Mouse (Mus musculus): Measurements from ENCODE around the gene Acbd6. TPM values are rescaled to one million over a fixed set of nuclear protein-coding genes. Genes with fewer than 3 reads are reported as not detected.
A peak's percentile ranks its signal among the peaks of the same experiment; 100 is the strongest.

The Acbd6 gene
- polyA plus RNA-seq, 1 experiment from 2014 or later = 91.8 TPM

DNA sequence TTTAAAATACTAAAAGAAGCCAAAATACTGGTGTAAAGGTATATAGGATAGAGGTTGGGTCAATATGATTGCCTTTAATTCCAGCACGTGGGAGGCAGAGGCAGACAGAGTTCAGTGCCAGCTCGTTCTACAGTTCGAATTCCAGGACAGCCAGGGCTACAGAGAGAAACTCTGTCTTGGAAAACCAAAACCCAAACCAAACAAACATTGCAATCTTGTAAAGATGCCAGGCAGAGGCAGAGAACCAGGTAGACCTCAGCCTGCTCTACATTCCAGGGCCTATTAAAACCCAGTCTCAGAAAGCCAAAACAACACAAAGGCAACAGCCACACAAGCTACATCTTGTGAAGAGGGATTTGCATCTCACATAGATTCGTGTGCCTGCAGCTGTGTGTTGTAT is 11.4 kb downstream of the Acbd6 start:
- Histone ChIP-seq H3K36me3 (ENCODE audit: control insufficient read depth, insufficient read depth, low read length) (peaks cover 22% of the 10 kb centered on the region), H3K4me1 (ENCODE audit: control insufficient read depth, insufficient read depth, low read length) (no peaks in the 10 kb centered on the region), H3K27ac (replicated peaks; ENCODE audit: low read depth, low read length) (no peak overlapping the region), H3K9me3 (ENCODE audit: control insufficient read depth, low read length) (0 out of 2 replicates have a peak, but pooled peaks cover 5% of the 10 kb centered on the region), H3K9ac (replicated peaks; ENCODE audit: low read length) (no peak overlapping the region), H3K27me3 (ENCODE audit: control insufficient read depth, insufficient read depth, low read length) (no peaks in the 10 kb centered on the region), H3K4me2 (ENCODE audit: low read length) (no peak overlapping the region), H3K4me3 (replicated peaks; ENCODE audit: low read depth, low read length) (no peak overlapping the region)
- WGBS = 92% methylated on average over 4 of the region's 4 CpGs
- no peak for DNase-seq
- ATAC-seq (ENCODE audit: low FRiP score, low TSS enrichment) = no peak

DNA sequence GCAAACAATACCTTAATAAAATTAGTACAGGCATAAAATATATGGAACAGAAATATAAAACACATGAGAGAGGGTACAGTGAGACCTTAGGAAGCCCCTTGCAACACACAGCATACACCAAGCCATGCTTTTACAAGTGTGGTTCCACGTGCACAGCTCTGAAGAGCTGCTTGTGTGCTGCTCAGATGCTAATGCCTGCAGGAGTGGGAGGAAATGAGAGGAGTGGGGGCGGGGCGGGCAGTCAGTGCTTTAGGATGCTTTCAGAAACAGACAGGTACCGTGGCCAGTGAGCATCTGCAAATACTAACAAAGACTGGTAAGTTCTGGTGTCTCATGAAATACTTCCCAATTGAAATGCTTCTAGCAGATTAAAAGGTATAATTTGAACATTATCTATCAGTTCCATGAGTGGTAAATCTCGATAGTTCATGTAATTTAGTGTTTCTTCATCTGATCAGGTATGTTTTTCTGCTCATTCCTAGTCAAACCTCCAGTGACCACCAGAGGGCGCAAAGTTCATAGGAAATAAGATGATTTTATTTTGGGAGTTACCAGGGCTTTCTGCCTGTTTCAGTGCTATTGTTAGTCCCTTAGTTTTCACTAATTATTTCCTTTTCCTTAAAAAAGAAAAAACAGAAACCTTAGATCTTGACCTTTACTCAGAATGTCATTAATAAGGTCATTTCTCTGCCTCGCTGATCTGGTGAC is 17.2 kb downstream of the Acbd6 start:
- ATAC-seq (ENCODE audit: low FRiP score, low TSS enrichment) = no peak
- no peak overlapping the region for H3K4me2 ChIP-seq (ENCODE audit: low read length)
- H3K4me1 ChIP-seq (ENCODE audit: control insufficient read depth, insufficient read depth, low read length) = no peaks in the 10 kb centered on the region
- no peaks in the 10 kb centered on the region for H3K27me3 ChIP-seq (ENCODE audit: control insufficient read depth, insufficient read depth, low read length)
- WGBS = 34% methylated on average over 7 of the region's 7 CpGs
- H3K9me3 ChIP-seq (ENCODE audit: control insufficient read depth, low read length) = no peaks in the 10 kb centered on the region
- peak; percentile 94 for DNase-seq
- no peak overlapping the region for H3K9ac ChIP-seq (replicated peaks; ENCODE audit: low read length)
- H3K36me3 ChIP-seq (ENCODE audit: control insufficient read depth, insufficient read depth, low read length) = peaks cover 8% of the 10 kb centered on the region; the same call in 1 of the 2 replicates
- no peak overlapping the region for H3K4me3 ChIP-seq (replicated peaks; ENCODE audit: low read depth, low read length)
- H3K27ac ChIP-seq (replicated peaks; ENCODE audit: low read depth, low read length) = no peak overlapping the region

DNA sequence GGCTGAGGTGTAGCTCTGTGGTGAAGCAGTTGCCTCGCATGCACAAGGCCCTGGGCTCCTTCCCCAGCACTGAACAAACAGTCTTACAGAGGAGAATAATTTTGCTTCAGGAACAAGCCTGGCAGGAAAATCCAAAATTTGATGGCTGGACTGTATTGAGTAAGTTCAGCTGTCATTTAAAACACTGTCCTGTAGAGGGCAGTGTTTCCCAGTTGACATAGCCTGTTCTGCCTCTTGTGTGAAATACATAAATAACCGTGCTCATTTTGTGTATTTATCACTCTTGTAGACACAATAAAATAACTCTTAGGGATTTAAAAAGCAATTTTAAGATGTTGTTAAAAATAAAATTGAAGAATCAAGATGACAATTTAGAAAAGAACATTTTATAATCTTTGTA is 18.5 kb downstream of the Acbd6 start:
- WGBS = 24% methylated on average over 2 of the region's 2 CpGs
- Histone ChIP-seq H3K4me3 (replicated peaks; ENCODE audit: low read depth, low read length) (no peak overlapping the region), H3K4me2 (ENCODE audit: low read length) (no peak overlapping the region), H3K9ac (replicated peaks; ENCODE audit: low read length) (no peak overlapping the region), H3K9me3 (ENCODE audit: control insufficient read depth, low read length) (no peaks in the 10 kb centered on the region), H3K27ac (replicated peaks; ENCODE audit: low read depth, low read length) (no peak overlapping the region), H3K27me3 (ENCODE audit: control insufficient read depth, insufficient read depth, low read length) (no peaks in the 10 kb centered on the region), H3K4me1 (ENCODE audit: control insufficient read depth, insufficient read depth, low read length) (no peaks in the 10 kb centered on the region), H3K36me3 (ENCODE audit: control insufficient read depth, insufficient read depth, low read length) (peaks cover 8% of the 10 kb centered on the region; the same call in 1 of the 2 replicates)
- peak; percentile 89 for DNase-seq
- ATAC-seq (ENCODE audit: low FRiP score, low TSS enrichment) = no peak

DNA sequence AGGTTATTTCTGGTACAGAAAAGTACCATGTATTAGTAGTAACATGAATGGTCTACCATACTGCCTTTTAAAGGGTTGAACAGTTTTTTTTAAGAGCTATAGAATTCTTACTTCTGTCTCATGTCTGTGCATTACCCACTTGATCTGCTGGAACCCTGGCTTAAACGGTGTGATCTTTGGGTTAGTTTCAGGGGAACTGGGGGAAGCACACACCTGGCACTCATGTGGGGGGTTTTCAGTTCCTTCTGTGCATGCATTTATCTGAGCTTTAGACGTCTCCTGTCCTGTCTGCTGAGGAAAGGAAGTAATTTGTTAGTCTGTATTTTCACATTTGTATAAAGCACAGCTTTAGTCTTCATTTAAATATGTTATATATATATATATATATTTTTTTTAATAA is 19.4 kb downstream of the Acbd6 start:
- ATAC-seq (ENCODE audit: low FRiP score, low TSS enrichment) (no peak), DNase-seq (no peak)
- no peak overlapping the region for H3K27ac ChIP-seq (replicated peaks; ENCODE audit: low read depth, low read length)
- H3K4me2 ChIP-seq (ENCODE audit: low read length) = no peak overlapping the region
- H3K4me1 ChIP-seq (ENCODE audit: control insufficient read depth, insufficient read depth, low read length) = no peaks in the 10 kb centered on the region
- no peak overlapping the region for H3K9ac ChIP-seq (replicated peaks; ENCODE audit: low read length)
- H3K27me3 ChIP-seq (ENCODE audit: control insufficient read depth, insufficient read depth, low read length) = no peaks in the 10 kb centered on the region
- peaks cover 3% of the 10 kb centered on the region; the same call in 1 of the 2 replicates for H3K36me3 ChIP-seq (ENCODE audit: control insufficient read depth, insufficient read depth, low read length)
- WGBS = 84% methylated on average over 2 of the region's 2 CpGs
- H3K9me3 ChIP-seq (ENCODE audit: control insufficient read depth, low read length) = no peaks in the 10 kb centered on the region
- H3K4me3 ChIP-seq (replicated peaks; ENCODE audit: low read depth, low read length) = no peak overlapping the region

DNA sequence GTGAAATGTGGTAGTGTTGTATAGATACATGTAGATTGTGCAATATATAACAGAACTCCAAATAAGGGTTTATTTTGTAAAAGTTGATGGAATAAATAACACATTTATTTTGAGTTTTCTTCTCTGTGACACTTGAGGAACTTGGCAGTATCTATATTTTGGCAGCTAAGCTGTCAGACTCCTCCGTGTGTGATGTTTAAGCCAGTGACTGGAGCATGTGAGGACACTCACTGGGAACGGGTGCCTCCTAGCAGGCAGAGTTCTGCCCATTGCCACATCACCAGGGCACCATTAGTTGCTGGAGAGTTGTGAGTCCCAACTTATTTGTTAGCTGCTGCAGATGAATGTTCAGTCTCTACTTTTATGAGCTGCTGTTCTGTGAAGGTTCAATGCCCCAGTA is 30.0 kb downstream of the Acbd6 start:
- ATAC-seq (ENCODE audit: low FRiP score, low TSS enrichment) (no peak), DNase-seq (no peak)
- no peak overlapping the region for H3K9ac ChIP-seq (replicated peaks; ENCODE audit: low read length)
- no peaks in the 10 kb centered on the region for H3K4me1 ChIP-seq (ENCODE audit: control insufficient read depth, insufficient read depth, low read length)
- H3K4me2 ChIP-seq (ENCODE audit: low read length) = no peak overlapping the region
- no peaks in the 10 kb centered on the region for H3K27me3 ChIP-seq (ENCODE audit: control insufficient read depth, insufficient read depth, low read length)
- no peaks in the 10 kb centered on the region for H3K9me3 ChIP-seq (ENCODE audit: control insufficient read depth, low read length)
- no peaks in the 10 kb centered on the region for H3K36me3 ChIP-seq (ENCODE audit: control insufficient read depth, insufficient read depth, low read length)
- WGBS = 93% methylated on average over 2 of the region's 2 CpGs
- H3K4me3 ChIP-seq (replicated peaks; ENCODE audit: low read depth, low read length) = no peak overlapping the region
- no peak overlapping the region for H3K27ac ChIP-seq (replicated peaks; ENCODE audit: low read depth, low read length)

DNA sequence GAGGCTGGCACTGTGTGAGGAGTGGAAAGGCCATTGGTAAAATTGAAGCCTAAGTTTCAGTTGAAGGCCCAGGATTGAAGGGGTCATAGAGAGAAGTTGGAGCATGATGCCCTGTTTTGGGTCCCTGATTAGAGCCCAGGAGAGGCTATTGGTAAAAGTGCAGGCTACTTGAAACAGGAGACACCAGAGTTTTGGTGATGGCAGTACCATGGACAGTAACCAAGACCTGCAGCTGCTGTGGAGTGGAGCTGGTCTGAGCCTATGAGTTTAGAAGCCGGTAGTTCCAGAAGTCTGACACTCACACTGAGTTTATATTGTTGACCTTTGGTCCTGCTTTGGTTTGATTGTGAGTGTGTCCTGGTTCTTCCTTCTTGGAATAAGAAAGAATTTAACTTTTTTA is 36.2 kb downstream of the Acbd6 start:
- H3K4me3 ChIP-seq (replicated peaks; ENCODE audit: low read depth, low read length) = no peak overlapping the region
- H3K9me3 ChIP-seq (ENCODE audit: control insufficient read depth, low read length) = no peaks in the 10 kb centered on the region
- no peaks in the 10 kb centered on the region for H3K27me3 ChIP-seq (ENCODE audit: control insufficient read depth, insufficient read depth, low read length)
- 67% methylated on average over 1 of the region's 1 CpGs for WGBS
- no peaks in the 10 kb centered on the region for H3K36me3 ChIP-seq (ENCODE audit: control insufficient read depth, insufficient read depth, low read length)
- no peak overlapping the region for H3K4me2 ChIP-seq (ENCODE audit: low read length)
- no peaks in the 10 kb centered on the region for H3K4me1 ChIP-seq (ENCODE audit: control insufficient read depth, insufficient read depth, low read length)
- no peak overlapping the region for H3K9ac ChIP-seq (replicated peaks; ENCODE audit: low read length)
- DNase-seq (no peak), ATAC-seq (ENCODE audit: low FRiP score, low TSS enrichment) (no peak)
- no peak overlapping the region for H3K27ac ChIP-seq (replicated peaks; ENCODE audit: low read depth, low read length)

DNA sequence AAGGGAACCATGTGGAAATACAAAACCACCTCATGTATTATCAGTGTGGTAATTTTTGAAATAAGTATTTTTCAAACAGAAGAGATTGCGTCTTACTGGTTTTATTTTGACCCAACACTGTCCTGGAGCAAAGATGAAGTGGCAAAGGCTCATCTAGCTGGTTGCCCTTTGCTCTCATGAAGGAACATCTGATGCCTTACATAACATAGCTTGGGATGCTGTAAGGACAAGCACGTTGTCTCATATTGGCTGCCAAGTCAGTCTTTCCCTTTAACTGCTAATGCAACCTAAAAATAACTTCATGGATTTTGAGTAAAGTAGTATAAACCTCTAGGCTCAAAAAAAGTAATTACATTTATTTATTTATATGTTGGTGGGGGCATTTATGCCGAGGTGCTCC is 38.7 kb downstream of the Acbd6 start:
- H3K9me3 ChIP-seq (ENCODE audit: control insufficient read depth, low read length) = no peaks in the 10 kb centered on the region
- H3K9ac ChIP-seq (replicated peaks; ENCODE audit: low read length) = no peak overlapping the region
- no peaks in the 10 kb centered on the region for H3K4me1 ChIP-seq (ENCODE audit: control insufficient read depth, insufficient read depth, low read length)
- no peak overlapping the region for H3K4me3 ChIP-seq (replicated peaks; ENCODE audit: low read depth, low read length)
- no peak for ATAC-seq (ENCODE audit: low FRiP score, low TSS enrichment)
- no peak for DNase-seq
- H3K4me2 ChIP-seq (ENCODE audit: low read length) = no peak overlapping the region
- no peaks in the 10 kb centered on the region for H3K36me3 ChIP-seq (ENCODE audit: control insufficient read depth, insufficient read depth, low read length)
- 95% methylated on average over 3 of the region's 3 CpGs for WGBS
- H3K27ac ChIP-seq (replicated peaks; ENCODE audit: low read depth, low read length) = no peak overlapping the region
- no peaks in the 10 kb centered on the region for H3K27me3 ChIP-seq (ENCODE audit: control insufficient read depth, insufficient read depth, low read length)

DNA sequence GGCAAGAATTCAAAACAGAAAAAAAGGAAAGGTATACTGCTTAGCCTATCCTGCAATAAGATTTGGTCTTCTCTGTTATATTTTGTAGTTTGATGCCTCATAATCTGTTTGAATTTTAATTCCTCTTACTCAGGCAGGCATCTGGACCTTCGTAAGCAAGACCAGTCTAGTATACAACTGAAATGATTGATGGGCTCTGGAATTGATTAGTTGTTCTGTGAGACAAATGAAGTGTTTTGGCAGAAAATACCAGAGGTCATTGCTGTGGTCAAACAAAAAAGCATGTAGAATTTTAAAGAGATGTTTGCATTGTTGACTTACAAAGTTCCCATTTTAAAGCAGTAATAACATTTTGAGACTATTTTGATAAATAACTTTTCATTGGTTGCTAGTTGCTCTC is 46.8 kb downstream of the Acbd6 start:
- no peak for DNase-seq
- H3K4me3 ChIP-seq (replicated peaks; ENCODE audit: low read depth, low read length) = no peak overlapping the region
- no peaks in the 10 kb centered on the region for H3K9me3 ChIP-seq (ENCODE audit: control insufficient read depth, low read length)
- no peak overlapping the region for H3K4me2 ChIP-seq (ENCODE audit: low read length)
- H3K27me3 ChIP-seq (ENCODE audit: control insufficient read depth, insufficient read depth, low read length) = no peaks in the 10 kb centered on the region
- whole genome bisulfite sequencing = 44% methylated on average over 1 of the region's 1 CpGs
- H3K27ac ChIP-seq (replicated peaks; ENCODE audit: low read depth, low read length) = no peak overlapping the region
- peaks cover 18% of the 10 kb centered on the region for H3K4me1 ChIP-seq (ENCODE audit: control insufficient read depth, insufficient read depth, low read length)
- no peaks in the 10 kb centered on the region for H3K36me3 ChIP-seq (ENCODE audit: control insufficient read depth, insufficient read depth, low read length)
- H3K9ac ChIP-seq (replicated peaks; ENCODE audit: low read length) = no peak overlapping the region
- no peak for ATAC-seq (ENCODE audit: low FRiP score, low TSS enrichment)

DNA sequence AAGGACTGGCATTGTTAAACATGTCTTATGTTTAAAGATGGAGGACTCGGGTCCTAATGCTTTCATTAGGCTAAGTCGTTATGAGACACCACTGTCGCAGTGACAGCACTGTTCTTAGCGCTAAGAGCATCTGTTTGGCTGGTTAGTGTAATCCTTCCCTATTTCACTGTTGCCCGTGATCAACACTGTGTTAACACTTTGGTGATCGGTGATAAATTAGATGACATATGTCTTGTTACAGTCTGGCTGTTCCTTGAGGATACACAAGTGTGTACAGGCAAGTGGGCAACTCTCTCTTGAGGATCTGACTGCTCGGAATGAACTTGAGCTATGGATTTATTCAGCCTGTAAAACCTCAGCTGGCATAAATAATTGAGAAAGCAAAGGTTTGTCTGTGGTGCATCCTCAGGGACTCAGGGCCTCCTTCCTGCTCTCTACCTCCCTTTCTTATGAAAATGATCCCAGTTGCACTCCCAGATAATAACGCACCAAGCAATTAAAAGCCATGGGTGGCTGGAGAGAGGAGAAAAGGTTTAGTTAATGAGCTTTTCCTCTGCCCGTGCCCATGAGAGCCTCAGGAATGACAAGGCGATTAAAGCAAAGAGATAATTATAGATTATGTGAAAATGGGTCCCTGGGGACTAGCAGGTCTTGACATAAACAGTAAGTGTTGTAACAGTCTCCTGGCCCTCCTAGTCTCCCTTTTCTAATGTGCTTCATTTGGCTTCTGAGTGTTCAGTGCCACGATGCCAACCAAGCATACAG is 47.7 kb downstream of the Acbd6 start:
- peak; percentile 82 for DNase-seq
- peak overlapping the region; percentile 46; the same call in 1 of the 2 replicates for H3K27ac ChIP-seq (replicated peaks; ENCODE audit: low read depth, low read length)
- 15% methylated on average over 11 of the region's 11 CpGs for WGBS

More for the DNA sequence above, 47.7 kb downstream of the Acbd6 start:
- H3K4me2 ChIP-seq (ENCODE audit: low read length) = peak overlapping the region; percentile 18
- H3K4me3 ChIP-seq (replicated peaks; ENCODE audit: low read depth, low read length) = no peak overlapping the region
- peaks cover 18% of the 10 kb centered on the region for H3K4me1 ChIP-seq (ENCODE audit: control insufficient read depth, insufficient read depth, low read length)
- ATAC-seq (ENCODE audit: low FRiP score, low TSS enrichment) = peak; percentile 87
- no peaks in the 10 kb centered on the region for H3K9me3 ChIP-seq (ENCODE audit: control insufficient read depth, low read length)
- 0 out of 2 replicates have a peak overlapping the region, but pooled peaks have one; percentile 0 for H3K9ac ChIP-seq (replicated peaks; ENCODE audit: low read length)
- H3K36me3 ChIP-seq (ENCODE audit: control insufficient read depth, insufficient read depth, low read length) = no peaks in the 10 kb centered on the region
- no peaks in the 10 kb centered on the region for H3K27me3 ChIP-seq (ENCODE audit: control insufficient read depth, insufficient read depth, low read length)

All from midbrain, embryonic 14.5 days (tissue).